Mouse (Mus musculus) CD8-positive naive resting alpha-beta T cell, adult 2 months (primary cell): ENCODE results near the gene Lrrc17.
"Not testable (repeated sequence)": the region's sequence is repeated elsewhere in the genome, so short reads cannot be mapped to it uniquely, and the experiment has no call there.

Experiments used
- DNase-seq, 2 experiments: peaks; one replicate each; pipeline ENCODE4 v3.0.0; 2022; ENCODE audit warnings: low read depth in 2 of 2, low spot score in 2 of 2

Lrrc17 gene

DNA sequence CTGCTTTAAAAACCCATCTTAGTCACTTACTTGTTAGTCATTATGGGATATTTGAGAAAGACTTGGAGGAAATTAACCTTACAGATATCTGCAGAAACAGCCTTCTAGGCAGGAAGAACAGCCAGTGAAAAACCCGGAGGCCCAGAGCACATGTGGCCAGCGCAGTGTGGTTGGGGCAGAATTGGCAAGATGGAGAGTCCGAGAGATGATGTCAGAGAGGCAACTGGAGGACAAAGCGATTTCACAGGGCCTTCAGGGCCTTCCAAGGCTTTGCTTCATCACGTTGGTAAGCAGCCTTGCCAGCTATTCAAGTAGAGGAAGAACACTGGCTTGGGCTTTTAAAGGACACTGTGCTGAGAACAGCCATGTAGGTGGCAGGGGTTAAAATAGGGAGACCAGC is 10.4 kb upstream of the Lrrc17 start:
- no peak for DNase-seq

DNA sequence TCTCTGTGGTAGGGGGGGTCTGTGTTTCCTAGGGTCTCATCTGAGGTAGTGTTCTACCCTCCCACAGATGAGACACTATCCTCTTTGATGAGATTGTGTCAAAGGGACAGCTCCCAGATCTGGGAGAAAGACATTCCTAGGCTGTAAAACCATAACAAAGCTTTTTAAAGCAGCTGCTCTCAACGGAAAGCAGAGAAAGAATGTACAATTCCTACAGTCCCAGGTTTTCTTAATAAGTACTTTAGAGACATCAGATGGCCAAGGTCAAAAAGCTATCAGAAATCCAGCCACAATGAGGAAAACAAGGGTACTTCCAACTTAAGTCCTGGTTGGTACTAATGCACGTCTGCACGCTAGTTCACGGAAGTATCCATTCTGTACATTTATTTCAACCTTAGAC is 1.1 kb upstream of the Lrrc17 start:
- no peak for DNase-seq

DNA sequence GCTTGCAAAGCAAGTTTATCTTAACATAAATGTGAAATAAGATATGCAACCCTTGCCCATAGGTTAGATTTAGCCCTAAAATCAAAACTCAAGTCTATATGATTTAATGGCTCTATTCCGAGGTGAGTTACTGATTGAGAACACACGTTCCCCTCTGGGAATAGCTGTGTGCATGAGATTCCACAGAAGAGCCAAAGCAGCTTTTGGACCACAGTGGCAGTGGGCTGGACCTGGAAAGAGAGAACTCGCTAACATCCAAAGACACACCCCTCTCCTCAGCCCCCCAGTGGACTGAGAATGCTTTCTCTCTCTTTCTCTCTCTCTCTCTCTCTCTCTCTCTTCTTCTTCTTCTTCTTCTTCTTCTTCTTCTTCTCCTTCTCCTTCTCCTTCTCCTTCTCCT is 1.5 kb downstream of the Lrrc17 start:
- no peak for DNase-seq

DNA sequence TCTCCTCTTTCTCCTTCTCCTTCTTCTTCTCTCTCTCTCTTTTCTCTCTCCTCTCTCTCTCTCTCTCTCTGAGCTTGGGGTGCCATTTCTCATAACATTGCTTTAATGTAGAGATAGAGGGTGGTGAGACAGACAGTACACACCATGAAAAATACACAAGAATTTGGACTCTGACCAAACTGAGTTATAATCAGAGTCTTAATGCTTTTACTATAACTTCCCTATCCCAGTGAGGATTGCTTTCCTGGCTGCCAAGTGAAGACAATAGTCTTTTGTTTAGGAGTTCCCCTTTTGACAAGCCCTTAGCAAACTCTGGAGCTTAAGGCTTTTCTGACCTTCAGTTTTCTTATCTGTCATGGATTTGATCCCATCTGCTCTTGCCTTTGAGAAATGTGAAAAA is 1.9 kb downstream of the Lrrc17 start:
- DNase-seq, result no peak

DNA sequence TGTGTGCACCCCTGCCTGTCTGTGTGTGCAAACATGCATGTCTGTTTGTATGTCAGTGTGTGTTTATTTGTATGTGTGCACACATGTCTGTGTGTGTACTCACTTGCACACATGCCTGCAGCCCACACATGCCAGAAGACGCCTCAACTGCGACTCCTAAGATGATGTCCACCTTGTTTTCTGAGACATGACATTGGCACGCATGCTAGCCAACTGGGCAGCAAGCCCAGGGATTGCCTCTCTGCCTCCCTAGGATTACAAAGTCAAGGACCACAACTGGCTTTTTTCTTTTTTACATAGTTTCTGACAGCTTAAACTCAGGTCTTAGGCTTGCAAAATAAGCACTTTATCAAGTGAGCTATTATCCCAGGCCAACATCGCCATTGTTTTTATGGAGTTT is 2.4 kb downstream of the Lrrc17 start:
- no peak for DNase-seq

DNA sequence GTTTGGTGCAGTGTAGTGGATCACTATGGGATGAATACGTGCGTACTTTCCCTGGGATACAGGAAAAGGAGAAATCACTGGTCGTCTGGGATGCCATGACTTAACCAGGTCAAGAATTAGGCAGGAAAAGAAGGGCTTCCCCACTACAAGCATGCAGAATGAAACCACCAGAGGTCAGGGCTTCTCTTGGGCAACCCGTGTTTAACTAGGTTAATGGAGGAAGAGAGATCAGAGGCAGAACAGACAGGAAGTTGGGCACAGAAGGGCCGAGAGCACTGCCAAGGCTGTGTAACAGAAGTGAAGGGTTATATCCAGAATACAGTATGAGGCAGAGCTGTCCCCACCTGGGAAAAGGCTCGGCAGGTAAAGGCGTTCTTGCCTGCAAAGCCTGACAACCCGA is 3.6 kb downstream of the Lrrc17 start:
- no peak for DNase-seq

DNA sequence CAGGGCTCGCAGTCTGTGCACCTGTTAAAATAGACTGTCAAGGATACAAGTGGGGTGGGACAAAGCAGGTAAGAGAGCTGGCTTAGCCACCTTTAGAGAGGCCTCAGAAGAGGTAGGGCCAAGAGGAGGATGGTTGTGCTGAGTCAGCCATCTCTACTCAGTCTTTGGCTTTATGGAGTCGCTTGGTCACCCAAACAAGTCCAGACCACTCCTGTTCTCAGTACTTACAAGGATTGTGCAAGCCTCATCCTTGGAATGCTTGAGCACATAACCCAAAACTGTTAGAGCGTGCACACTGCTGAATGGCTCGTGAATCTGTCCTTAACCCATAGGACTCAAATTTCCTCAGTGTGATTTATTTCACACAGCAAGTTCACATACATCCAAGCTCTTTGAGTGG is 10.3 kb downstream of the Lrrc17 start:
- no peak for DNase-seq

DNA sequence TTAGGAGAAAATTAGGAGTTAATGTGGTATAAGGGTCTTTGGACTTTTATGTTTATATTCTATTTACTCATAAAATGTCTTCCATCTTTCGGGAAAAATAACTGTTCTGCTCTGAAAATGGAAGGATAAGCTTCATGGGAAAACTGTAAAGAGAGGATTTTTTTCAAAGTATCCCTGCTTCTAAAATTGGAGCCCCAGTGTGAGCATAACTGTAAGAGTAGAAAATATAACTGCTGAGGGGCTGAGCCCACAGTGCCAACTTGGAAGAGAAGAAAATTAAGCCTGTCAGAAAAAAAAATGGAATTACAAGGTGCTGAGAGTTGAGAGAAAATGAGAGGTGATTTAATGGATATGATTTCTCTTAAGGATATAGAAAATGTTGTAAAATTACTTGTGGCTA is 11.4 kb downstream of the Lrrc17 start:
- no peak for DNase-seq

DNA sequence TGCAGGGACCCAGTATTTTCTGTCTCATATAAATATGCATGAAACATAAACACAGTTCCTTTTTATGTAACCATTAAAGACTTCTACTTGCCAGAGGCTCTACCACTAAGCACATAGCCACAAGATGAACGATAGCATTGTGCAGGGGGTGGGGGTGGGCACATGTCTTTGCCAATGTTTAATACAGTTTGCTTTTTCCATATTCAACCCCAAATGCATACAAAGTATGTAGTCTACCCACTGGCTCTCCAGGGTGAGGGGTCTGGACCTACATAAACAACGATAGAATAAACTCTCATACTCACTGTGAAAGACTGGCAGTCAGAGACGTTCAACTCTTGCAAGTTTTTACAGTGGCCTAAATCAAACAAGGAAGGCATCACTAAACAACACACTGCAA is 13.1 kb downstream of the Lrrc17 start:
- no peak for DNase-seq

DNA sequence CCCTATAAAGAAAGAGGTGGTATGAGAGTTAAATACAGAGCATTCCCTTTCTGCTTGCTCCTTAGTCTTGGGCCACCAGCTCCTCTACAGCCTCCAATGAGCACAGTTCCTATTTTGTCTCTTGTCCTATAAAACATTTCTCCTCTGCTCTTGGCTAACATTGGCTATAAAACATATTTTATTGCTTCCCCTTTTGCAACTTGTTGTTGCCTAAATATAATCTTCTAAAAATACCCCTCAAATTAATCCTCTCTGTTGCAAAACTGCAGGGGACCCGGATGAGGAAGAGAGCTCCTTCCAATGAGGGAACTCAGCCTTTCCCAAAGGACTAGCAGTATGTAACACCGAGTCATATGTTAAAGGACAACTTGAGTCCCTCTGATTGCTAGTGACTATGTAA is 20.6 kb downstream of the Lrrc17 start:
- DNase-seq, result no peak

DNA sequence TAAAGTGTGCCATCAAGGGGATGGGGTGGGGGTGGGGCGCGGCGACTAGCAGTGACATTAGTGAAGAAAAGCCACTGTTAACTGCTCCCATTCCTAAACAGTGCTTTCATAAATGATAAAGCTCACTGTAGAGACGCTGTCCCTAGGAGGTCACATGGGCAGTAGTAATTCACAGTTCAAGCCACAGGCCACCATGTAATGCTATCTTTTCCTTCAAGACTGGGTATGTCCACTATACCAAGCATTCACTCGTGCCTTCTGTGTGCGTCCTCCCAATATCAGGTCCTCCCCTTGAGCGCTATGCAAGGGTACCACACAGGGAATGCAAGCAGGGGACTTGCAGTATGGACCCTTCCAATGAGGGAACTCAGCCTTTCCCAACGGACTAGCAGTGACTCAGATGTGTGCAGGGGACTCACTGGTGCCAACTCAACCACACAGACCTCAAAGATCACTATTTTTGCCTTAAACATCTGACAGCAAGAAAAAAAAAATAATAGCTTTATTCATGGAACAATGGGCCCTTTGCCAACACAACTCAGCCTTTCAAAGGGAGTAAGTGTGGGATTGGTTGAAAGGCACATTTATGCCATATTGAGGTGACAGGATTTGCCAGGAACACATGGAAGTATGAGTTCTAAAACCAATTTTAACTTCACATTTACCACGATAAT is 22.2 kb downstream of the Lrrc17 start:
- no peak for DNase-seq

DNA sequence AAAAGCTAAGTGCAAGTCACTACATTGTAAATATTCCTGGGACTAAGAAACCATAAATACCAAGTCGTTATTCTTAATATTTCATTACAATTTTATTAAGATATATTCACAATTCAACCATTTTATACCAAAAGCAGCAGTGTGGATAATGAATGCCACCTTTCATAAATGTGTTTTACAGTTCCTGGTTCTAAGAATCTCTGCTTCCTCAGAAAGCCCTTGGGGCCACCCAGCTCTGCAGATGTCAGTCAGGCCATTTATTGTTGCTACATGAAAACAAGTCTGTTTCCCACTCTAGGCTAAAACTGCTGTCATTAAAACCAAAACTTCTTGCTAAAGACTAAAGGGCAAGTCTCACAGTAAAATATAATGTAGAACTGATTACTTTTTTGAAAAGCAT is 24.4 kb downstream of the Lrrc17 start:
- DNase-seq, result no peak

DNA sequence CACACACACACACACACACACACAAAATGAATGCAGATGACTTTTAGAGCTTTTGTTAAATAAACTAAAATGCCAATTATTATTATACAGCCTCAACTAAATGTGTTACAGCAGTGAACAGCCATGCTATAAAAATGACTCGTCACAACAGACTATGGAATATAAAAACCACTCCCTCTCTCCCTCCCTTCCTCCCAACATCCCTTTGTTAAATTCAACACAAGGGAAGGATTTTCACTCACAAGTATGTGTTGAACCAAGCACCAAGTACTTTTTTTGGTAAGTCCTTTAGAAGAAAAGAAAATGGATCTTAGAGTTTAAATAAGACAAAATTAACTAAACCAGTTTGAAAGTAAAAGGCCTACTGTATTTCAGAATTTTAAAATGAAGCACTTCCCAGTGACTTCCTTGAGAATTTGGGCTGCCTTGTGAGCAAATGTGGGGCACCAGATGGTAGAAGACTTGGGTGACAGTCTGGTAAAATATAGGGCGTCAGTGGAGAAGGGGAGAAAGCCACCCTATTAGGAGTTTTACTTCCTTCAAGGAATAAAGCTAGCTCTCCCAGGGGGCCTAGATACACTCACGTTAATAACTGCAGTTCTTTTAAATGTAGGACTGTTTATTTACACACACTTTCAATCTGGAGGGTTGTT is 29.5 kb downstream of the Lrrc17 start:
- no peak for DNase-seq

DNA sequence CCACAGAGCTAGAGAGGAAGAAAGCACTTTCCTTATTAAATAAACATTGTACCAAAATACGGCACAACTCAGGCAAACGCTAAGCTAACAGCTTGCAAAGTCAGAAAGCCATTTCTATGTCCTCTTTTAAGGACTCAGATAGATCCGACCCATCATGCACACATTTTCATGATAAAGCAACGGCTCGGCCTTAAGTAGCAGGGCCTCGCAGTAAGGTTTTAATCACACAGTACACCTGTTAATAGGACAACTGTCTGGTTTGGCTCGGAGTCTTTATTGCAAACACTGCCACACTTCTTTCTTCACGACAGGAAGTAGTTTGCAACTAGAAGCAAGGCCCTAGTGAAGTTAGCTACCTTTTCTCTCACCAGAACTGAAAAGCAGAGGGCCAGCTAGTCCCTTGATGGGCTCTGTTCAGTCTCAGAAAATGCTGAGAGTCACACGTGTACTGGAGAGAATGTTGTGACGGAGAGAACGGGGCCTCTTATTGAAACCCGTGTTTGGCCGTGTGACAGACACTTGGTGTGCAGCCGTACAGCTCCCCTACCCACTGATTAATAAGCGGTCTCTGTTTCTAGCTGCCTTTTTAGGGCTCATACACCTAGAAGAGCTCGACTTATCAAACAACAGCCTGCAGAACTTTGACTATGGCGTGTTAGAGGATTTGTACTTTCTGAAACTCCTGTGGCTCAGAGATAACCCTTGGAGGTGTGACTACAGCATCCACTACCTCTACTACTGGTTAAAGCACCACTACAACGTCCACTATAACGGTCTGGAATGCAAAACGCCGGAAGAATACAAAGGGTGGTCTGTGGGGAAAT is 31.2 kb downstream of the Lrrc17 start:
- no peak for DNase-seq

DNA sequence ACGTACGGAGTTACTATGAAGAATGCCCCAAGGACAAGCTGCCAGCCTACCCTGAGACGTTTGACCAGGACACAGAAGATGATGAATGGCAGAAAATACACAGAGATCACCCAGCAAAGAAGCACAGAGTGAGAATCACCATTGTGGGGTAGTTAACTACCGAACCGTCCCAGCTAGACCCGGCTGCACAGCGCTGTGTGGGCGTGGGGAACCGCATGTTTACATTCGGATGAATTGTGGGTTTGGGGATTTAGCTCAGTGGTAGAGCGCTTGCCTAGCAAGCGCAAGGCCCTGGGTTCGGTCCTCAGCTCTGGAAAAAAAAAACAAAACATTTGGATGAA is 31.8 kb downstream of the Lrrc17 start:
- no peak for DNase-seq

DNA sequence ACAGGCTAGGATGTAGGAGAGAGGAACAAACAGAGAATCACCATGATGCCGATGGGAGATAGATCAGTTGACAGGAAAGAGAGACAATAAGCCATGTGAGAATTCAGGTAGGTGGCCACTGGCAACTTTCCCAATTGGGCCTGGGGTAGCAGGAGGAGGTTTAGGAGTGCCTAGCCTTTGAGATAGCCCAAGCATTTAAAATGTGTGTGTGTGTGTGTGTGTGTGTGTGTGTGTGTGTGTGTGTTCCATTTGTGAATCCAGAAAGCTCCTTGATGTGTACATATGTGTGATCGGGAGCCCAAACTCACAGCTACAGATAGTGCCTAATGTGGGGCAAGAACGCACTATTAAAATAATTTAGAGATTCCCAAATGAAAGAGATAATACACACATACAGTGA is 34.8 kb downstream of the Lrrc17 start:
- no peak for DNase-seq

DNA sequence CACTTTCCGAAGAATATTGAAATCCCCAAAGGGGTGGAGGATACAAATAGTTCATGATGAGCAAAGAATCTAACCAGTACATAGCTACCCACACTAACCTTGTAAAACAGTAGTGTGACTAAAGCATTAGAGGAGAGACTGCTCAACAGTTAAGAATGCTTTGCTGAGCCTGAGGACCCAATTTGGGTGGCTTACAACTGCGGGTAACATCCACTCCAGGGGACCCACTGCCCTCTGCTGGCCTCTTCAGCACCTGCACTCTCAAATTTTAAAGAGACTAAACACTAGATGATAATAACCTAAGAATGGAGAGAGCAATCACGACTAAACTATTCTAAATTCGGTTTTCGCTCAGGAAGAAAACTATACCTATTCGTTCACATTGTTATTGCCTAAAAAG is 43.4 kb downstream of the Lrrc17 start:
- peak in 1 of 2 experiments; percentile 2 for DNase-seq

DNA sequence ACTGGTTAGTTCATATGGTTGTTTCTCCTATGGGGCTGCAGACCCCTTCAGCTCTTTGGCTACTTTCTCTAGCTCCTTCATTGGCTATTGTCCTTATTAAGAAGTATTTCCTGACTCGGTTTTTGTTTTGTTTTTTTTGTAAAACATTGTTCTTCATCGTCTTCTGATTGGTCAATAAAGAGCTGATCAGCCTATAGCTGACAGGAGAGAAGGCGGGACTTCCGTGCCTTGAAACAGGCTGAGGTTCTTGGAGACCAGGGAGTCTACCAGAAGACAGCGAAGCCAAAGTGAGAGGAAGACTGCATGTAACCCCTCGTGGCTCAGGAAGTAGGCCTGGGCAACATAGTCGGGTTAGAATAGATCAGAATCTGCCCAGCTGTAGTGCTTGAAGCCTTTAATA is 44.3 kb downstream of the Lrrc17 start:
- DNase-seq, result no peak

DNA sequence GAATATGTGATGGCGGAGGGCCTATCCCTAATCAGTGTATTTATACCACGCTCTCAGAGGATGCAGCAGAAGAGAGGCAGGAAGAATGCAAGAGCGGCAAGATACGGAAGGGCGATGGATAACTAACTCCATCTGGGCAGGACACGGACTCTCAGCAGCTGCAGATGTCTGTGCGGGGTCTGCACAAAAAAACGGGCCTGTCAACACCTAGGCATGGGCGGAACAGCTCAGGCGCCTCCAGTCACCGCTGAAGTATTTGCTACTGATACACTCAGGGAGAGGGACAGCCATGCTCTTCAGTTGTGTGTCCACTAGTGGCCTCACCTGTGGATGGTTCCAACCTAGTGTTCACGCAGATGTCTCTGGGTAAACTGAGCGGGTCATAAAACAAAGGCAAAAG is 44.9 kb downstream of the Lrrc17 start:
- no peak for DNase-seq

DNA sequence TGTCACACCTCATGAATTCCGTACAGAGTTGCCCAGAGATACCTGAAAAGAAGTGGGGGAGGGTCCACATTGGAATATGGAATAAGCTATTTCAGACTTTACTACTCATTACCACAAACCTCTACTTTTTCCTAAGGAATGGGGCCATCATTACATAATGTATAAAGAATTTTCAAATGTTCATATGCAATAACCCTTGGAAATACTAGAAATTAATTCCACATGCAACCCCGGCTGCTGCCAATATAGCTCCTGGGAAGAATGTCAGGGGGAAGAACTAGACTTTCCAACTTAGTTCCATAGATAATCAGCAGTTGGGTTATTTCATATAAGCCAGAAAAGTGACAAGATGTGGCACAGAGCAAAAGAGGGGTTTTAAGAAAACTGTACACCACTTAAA is 48.7 kb downstream of the Lrrc17 start:
- no peak for DNase-seq

DNA sequence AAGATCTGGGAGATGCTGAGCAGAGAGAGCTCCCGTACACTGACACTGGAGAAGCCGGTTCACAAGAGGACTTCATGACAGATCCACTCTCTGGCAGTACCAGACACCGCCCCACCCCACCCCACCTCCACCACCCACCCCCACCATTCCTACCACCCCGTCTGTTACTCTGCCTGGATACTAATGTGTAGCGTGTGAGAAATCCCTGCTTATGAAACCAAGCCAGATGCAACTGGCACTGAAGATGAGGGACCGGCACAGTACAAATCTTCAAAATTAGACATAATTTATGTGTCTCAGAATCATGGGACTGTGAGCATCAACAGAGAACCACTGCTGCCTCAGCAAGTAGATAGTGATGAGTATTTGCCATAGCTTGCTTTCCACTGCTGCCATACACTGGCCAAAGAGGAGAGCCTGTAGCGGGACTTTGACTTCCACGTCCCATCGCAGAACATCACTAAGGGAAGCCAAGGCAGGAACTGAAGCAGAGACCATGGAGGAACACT is 49.9 kb downstream of the Lrrc17 start:
- no peak for DNase-seq

DNA sequence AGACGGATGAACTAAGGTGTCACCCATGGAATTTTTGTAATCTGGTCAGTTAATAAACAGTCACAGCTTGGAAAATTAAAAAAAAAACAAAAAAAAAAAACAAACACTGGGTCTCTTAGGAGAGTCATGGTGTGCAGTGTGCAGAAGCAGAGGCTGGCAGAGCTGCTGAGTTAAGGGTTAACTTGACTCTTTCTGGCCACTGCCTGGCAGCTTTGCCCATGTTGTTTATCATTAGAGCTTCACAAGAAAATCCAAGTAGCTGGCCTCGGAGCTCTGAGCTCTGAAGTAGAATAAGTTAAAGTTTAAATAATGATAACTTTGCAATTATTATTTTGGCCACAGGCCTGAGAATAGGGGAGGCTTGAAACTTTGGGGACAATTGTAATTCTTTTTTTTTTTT is 56.2 kb downstream of the Lrrc17 start:
- not testable (repeated sequence) for DNase-seq
